Mouse (Mus musculus): ENCODE results near the gene Gfpt1. TPM values are rescaled to one million over a fixed set of nuclear protein-coding genes. Genes with fewer than 3 reads are reported as not detected.
"Not testable (repeated sequence)": the region's sequence is repeated elsewhere in the genome, so short reads cannot be mapped to it uniquely, and the experiment has no call there.

Gfpt1 gene
- total RNA-seq, 4 experiments from 2014 or later, result 33.2 to 37.1 (median 35.4) TPM

GRCm38 (mm10) chr6:87041431-87041830 is 1.2 kb upstream of the Gfpt1 start:
- DNase-seq (ENCODE audit: low spot score in 2 of 2), result no peak

GRCm38 (mm10) chr6:87042004-87042336 is 676 bp upstream of the Gfpt1 start:
- DNase-seq (ENCODE audit: low spot score in 2 of 2), result no peak

GRCm38 (mm10) chr6:87043131-87043516 is 478 bp downstream of the Gfpt1 start:
- DNase-seq (ENCODE audit: low spot score in 2 of 2), result no peak

DNA sequence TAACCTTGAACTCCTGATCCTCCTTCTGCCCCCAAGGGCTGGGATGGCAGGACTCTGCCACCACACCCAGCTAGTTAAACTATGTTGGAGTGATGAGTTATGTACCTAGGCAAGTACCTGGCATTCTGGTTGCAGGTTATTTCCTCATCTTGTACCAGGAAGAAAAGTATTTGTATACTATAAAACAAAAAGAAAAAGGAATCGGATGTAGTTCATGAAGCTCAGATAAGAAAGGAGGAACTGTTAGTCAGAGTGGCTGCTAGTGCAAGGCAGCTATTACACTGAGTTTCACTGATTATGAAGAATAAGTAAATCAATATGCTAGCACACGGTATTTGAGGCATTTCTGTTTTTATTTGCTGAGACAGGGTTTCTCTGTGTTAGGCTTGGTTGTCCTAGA is 2.2 kb downstream of the Gfpt1 start:
- DNase-seq (ENCODE audit: low spot score in 2 of 2), result no peak

GRCm38 (mm10) chr6:87045507-87045906 is 2.9 kb downstream of the Gfpt1 start:
- no peak for DNase-seq (ENCODE audit: low spot score in 2 of 2)

DNA sequence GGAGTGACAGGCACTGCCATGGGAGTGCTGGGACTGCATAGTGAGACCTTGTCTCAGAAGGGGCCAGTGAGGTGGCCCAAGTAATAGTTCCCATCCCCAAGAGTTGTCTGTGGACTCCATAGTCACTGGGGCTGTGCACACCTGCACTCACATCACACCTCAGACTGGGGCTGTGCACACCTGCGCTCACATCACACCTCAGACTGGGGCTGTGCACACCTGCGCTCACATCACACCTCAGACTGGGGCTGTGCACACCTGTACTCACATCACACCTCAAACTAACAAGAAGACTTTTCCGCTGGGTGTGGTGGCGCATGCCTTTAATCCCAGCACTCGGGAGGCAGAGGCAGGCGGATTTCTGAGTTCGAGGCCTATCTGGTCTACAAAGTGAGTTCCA is 6.1 kb downstream of the Gfpt1 start:
- not testable (repeated sequence) for DNase-seq (ENCODE audit: low spot score in 2 of 2)

- DNase-seq (ENCODE audit: low spot score in 2 of 2), result no peak
These were observed 9.3 kb downstream of the Gfpt1 start for GRCm38 (mm10) chr6:87051886-87052425.

- DNase-seq (ENCODE audit: low spot score in 2 of 2), result no peak
These were observed 11.5 kb downstream of the Gfpt1 start for GRCm38 (mm10) chr6:87054193-87054592.

DNA sequence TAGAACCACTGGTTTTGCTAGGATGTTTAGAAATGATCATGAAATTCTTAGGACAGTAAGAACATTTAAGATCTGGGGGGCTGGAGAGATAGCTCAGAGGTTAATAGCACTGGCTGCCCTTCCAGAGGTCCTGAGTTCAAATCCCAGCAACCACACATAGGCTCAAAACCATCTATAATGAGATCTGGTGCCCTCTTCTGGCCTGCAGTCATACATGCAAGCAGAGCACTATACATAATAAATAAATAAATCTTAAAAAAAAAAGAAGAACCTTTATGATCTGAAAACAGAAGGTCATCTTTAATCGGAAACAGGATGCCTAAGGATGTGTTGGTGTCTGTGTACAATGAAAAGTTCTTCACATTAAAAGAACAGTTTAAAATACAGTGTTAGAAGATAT is 17.1 kb downstream of the Gfpt1 start:
- DNase-seq (ENCODE audit: low spot score in 2 of 2), result no peak

DNA sequence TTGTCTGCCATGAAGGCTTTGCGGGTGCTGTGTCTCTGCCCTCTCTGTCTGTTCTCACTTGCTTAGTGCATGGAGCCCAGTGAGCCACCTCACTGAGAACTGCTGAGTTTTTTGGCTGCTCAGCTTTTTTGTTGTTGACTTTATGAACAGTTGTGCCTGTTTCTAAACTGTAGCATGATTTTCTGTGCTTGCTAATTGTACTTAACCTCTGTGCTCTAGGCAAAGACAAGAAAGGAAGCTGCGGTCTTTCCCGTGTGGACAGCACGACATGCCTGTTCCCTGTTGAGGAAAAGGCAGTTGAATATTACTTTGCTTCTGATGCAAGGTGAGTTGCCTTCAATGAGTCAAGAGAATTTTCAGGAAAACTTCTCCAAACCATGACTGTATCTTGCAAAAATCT is 20.9 kb downstream of the Gfpt1 start:
- DNase-seq (ENCODE audit: low spot score in 2 of 2), result no peak

- DNase-seq (ENCODE audit: low spot score in 2 of 2), result no peak
These were observed 25.6 kb downstream of the Gfpt1 start for GRCm38 (mm10) chr6:87068209-87068608.

- no peak for DNase-seq (ENCODE audit: low spot score in 2 of 2)
These were observed 26.7 kb downstream of the Gfpt1 start for GRCm38 (mm10) chr6:87069195-87069900.

GRCm38 (mm10) chr6:87070641-87071040 is 28.0 kb downstream of the Gfpt1 start:
- no peak for DNase-seq (ENCODE audit: low spot score in 2 of 2)

DNA sequence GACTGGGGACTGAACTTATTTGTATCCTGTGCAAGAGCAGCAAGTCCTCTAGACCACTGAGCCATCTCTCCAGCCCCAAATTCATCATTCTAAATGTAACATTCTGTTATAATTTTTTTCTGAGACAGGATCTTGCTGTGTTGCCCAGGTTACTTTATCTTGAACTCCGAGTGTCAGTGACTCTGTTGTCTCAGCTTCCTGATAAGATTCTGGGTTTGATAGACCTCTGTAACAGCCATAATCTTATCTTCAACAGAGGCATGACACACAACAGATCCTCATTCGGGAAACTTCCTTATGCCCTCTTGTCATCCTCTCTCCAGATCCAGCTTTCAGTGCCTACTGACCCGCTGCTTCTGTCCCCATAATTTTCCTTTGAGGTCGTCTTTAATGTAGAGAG is 30.1 kb downstream of the Gfpt1 start:
- no peak for DNase-seq (ENCODE audit: low spot score in 2 of 2)

DNA sequence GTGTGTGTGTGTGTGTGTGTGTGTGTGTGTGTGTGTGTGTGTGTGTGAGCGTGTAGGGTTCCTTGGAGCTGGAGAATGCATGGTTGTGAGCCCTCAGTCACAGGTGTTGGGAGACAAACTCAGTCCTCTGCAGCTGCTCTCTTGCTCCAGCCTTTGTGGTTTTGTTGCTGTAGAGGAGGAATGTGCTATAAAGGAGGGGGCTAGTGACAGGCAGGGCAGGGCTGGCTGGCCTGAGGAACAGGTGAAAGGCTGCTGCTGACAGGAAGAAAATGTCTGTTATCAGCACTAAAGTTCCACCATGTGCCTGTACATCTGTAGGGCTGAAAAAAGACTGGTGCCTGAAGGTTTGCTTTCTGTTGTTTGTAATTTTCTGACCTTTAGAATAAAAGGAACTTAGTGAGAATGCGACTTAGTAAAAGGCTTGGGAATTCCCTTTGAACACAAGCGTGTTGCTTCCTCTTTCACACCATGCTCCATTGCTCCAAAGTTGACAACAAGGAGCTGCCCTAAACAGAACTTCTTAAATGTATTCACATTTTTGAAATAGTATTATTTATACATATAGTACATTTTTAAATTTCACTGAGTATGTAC is 32.5 kb downstream of the Gfpt1 start:
- DNase-seq (ENCODE audit: low spot score in 2 of 2), result no peak

DNA sequence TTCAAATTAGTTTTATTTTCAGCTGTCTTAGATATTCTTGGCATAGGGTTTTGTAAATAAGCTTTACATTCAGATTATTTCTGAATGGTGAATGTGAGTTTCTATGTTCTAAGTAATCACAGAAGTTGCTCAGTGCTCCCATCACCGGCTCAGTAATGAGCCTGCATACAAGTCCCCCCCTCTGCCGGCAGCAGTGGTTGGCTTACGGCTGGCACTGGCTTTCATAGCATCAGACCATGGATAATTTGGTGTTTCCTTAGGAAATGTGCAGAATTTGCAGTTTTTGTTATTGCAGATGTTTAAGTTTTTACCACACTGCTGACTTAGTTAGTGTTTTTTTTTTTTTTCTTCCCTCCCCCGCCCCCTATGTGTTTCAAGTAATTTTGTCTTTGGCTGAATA is 36.8 kb downstream of the Gfpt1 start:
- no peak for DNase-seq (ENCODE audit: low spot score in 2 of 2)

DNA sequence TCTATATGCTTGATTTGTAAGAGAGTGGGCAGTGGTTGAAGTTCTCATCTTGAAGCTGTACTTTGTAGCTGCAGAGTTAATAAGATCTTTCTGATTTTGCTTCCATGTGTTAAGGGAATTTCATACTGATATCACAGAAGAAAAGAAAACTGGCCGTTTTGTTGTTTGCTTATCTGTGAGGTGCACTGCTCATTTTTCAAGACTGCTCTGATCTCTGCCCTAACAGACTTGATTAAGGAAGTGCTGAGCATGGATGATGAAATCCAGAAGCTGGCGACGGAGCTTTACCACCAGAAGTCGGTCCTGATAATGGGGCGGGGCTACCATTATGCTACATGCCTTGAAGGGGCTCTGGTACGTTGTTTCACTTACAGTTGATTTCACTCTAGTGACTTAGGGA is 42.4 kb downstream of the Gfpt1 start:
- DNase-seq (ENCODE audit: low spot score in 2 of 2), result no peak

GRCm38 (mm10) chr6:87088356-87088755 is 45.7 kb downstream of the Gfpt1 start:
- peak in 1 of 2 experiments; percentile 28 for DNase-seq (ENCODE audit: low spot score in 2 of 2)

DNA sequence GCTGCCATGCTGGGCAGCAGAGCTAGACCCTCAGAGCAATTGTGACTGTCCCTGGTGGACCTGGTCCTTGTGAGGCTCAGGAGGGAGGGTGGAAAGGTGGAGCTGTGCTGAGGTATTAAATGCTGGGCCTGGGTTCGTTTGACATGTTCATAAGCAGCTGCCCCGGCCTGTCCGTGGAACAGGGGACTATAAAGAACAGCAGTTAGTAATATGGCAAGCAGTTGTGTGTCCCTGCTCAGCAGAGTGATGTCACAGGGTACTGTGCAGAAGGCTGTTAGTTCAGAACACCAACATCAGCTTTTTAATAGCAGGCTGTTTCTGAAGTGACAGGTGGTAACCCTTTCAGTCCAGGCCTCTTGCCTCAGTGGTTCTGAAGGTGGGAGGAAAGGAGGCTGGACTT is 48.2 kb downstream of the Gfpt1 start:
- DNase-seq (ENCODE audit: low spot score in 2 of 2), result no peak

GRCm38 (mm10) chr6:87092476-87092875 is 49.8 kb downstream of the Gfpt1 start:
- DNase-seq (ENCODE audit: low spot score in 2 of 2), result no peak

DNA sequence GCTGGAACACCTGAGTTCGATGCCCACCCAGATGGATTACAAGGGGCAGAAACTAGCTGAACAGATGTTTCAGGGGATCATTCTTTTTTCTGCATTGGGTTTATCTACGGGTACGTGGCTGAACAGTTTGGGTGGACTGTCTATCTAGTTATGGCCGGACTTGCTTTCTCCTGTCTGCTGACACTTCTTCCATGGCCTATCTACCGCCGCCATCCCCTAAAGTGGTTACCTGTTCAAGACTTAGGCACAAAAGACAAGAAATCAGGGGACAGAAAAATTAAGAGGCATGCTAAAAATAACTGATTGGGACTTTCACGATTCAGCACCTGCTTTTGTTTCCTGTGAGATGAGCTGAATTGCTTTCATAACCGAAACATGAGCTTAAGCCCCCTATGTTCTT is 51.0 kb downstream of the Gfpt1 start:
- not testable (repeated sequence) for DNase-seq (ENCODE audit: low spot score in 2 of 2)

DNA sequence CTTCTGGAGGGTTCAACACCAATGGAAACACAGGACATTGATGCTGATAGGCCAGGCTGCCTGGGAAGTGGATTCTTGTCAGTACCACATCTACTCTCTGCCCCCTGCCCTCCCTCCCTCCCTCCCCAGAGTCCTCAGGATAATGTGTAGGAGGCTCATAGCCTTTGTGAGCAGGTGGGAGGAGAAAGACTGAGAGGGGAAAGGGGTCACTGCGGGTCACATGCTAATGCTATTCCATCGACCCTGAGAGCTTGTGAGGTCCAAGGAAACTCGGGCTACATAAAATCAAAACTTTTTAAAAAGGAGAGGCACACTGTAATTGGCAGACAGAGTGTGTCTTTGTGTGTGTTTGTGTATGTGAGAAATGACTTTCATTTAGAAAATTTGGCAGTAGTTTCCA is 56.6 kb downstream of the Gfpt1 start:
- no peak for DNase-seq (ENCODE audit: low spot score in 2 of 2)

GRCm38 (mm10) chr6:87099671-87100296 is 57.1 kb downstream of the Gfpt1 start:
- no peak for DNase-seq (ENCODE audit: low spot score in 2 of 2)

Measured in gastrocnemius, adult 8-10 months (tissue).